Mouse (Mus musculus): ENCODE measurements at regions not wholly inside any gene's neighbourhood (a gene's known extent, or its start where the extent isn't known, plus 50 kb on each side); places are given as distances from the start of the nearest gene placed in this dataset.
"Not testable (repeated sequence)": the region's sequence is repeated elsewhere in the genome, so short reads cannot be mapped to it uniquely, and the experiment has no call there.

GRCm38 (mm10) chr2:171101180-171101579 is 369.6 kb downstream of the Dok5 start:
- Histone ChIP-seq H3K9ac (replicated peaks; ENCODE audit: low read length) (no peak overlapping the region), H3K9me3 (ENCODE audit: control insufficient read depth, low read length) (no peaks in the 10 kb centered on the region), H3K4me3 (replicated peaks; ENCODE audit: low read depth, low read length) (no peak overlapping the region), H3K4me2 (ENCODE audit: low read length) (no peak overlapping the region), H3K36me3 (ENCODE audit: control insufficient read depth, insufficient read depth, low read length) (no peaks in the 10 kb centered on the region), H3K4me1 (ENCODE audit: control insufficient read depth, insufficient read depth, low read length) (0 out of 2 replicates have a peak, but pooled peaks cover 4% of the 10 kb centered on the region), H3K27me3 (ENCODE audit: control insufficient read depth, insufficient read depth, low read length) (no peaks in the 10 kb centered on the region), H3K27ac (replicated peaks; ENCODE audit: low read depth, low read length) (no peak overlapping the region)
- 90% methylated on average over 1 of the region's 1 CpGs for WGBS
- DNase-seq (no peak), ATAC-seq (ENCODE audit: low FRiP score, low TSS enrichment) (no peak)

- not testable (repeated sequence) for H3K9me3 ChIP-seq (ENCODE audit: control insufficient read depth, low read length); H3K27me3 ChIP-seq (ENCODE audit: control insufficient read depth, insufficient read depth, low read length); ATAC-seq (ENCODE audit: low FRiP score, low TSS enrichment); H3K4me3 ChIP-seq (replicated peaks; ENCODE audit: low read depth, low read length); H3K4me2 ChIP-seq (ENCODE audit: low read length); H3K9ac ChIP-seq (replicated peaks; ENCODE audit: low read length); H3K27ac ChIP-seq (replicated peaks; ENCODE audit: low read depth, low read length); DNase-seq; H3K4me1 ChIP-seq (ENCODE audit: control insufficient read depth, insufficient read depth, low read length); H3K36me3 ChIP-seq (ENCODE audit: control insufficient read depth, insufficient read depth, low read length)
- 94% methylated on average over 15 of the region's 19 CpGs for WGBS
Measured at GRCm38 (mm10) chr2:171120033-171120802, 388.6 kb downstream of the Dok5 start.

GRCm38 (mm10) chr2:171134794-171135193 is 403.2 kb downstream of the Dok5 start:
- no peaks in the 10 kb centered on the region for H3K9me3 ChIP-seq (ENCODE audit: control insufficient read depth, low read length)
- H3K27me3 ChIP-seq (ENCODE audit: control insufficient read depth, insufficient read depth, low read length): no peaks in the 10 kb centered on the region
- H3K36me3 ChIP-seq (ENCODE audit: control insufficient read depth, insufficient read depth, low read length): no peaks in the 10 kb centered on the region
- H3K4me3 ChIP-seq (replicated peaks; ENCODE audit: low read depth, low read length): no peak overlapping the region
- DNase-seq (peak; percentile 40), ATAC-seq (ENCODE audit: low FRiP score, low TSS enrichment) (no peak)
- no peak overlapping the region for H3K9ac ChIP-seq (replicated peaks; ENCODE audit: low read length)
- H3K4me1 ChIP-seq (ENCODE audit: control insufficient read depth, insufficient read depth, low read length): peaks cover 4% of the 10 kb centered on the region; the same call in 1 of the 2 replicates
- WGBS: 32% methylated on average over 4 of the region's 4 CpGs
- no peak overlapping the region for H3K27ac ChIP-seq (replicated peaks; ENCODE audit: low read depth, low read length)
- no peak overlapping the region for H3K4me2 ChIP-seq (ENCODE audit: low read length)
